Mouse (Mus musculus): Measurements from ENCODE around the gene Elk3. TPM values are rescaled to one million over a fixed set of nuclear protein-coding genes. Genes with fewer than 3 reads are reported as not detected.
A peak's percentile ranks its signal among the peaks of the same experiment; 100 is the strongest.
"Not testable (repeated sequence)": the region's sequence is repeated elsewhere in the genome, so short reads cannot be mapped to it uniquely, and the experiment has no call there.

Elk3 gene
- 8.1 and 8.3 TPM in 2 replicates for polyA plus RNA-seq (2015; fragmentation: Nextera tagmentation; extraction: Ambion mirVana)

- ATAC-seq (ENCODE audit: low FRiP score, low read depth): peak; percentile 79
These were observed at the start of gene Elk3 for GRCm38 (mm10) chr10:93310721-93311411. TSS of gene Elk3 (minus strand) at chr10:93311135.

GRCm38 (mm10) chr10:93360623-93361022 is 49.7 kb upstream of the Elk3 start:
- Histone ChIP-seq H3K36me3 (no peaks in the 10 kb centered on the region), H3K9ac (no peak overlapping the region), H3K4me1 (replicated peaks) (no peaks in the 10 kb centered on the region), H3K4me2 (no peak overlapping the region), H3K4me3 (no peak overlapping the region), H3K27ac (replicated peaks) (no peak overlapping the region), H3K27me3 (no peaks in the 10 kb centered on the region), H3K9me3 (no peaks in the 10 kb centered on the region)
- WGBS: 60% methylated on average over 3 of the region's 3 CpGs
- ATAC-seq (ENCODE audit: low FRiP score, low read depth): no peak

More at GRCm38 (mm10) chr10:93310721-93311411, at the start of gene Elk3:
- Histone ChIP-seq H3K4me3 (peak within 1 kb of the TSS; percentile 48), H3K4me1 (replicated peaks) (peaks cover 22% of the 10 kb centered on the region), H3K9me3 (peaks cover 5% of the 10 kb centered on the region; the same call in 1 of the 2 replicates), H3K36me3 (no peaks in the 10 kb centered on the region), H3K27me3 (no peaks in the 10 kb centered on the region), H3K4me2 (peak within 1 kb of the TSS; percentile 98), H3K27ac (replicated peaks) (peak within 1 kb of the TSS; percentile 61), H3K9ac (peak within 1 kb of the TSS; percentile 48)
- under 1% methylated on average over 50 of the region's 53 CpGs for WGBS

GRCm38 (mm10) chr10:93360190-93360589 is 49.3 kb upstream of the Elk3 start:
- not testable (repeated sequence) for H3K27me3 ChIP-seq; H3K9ac ChIP-seq; H3K9me3 ChIP-seq; H3K4me3 ChIP-seq; ATAC-seq (ENCODE audit: low FRiP score, low read depth); H3K36me3 ChIP-seq; H3K4me2 ChIP-seq; H3K4me1 ChIP-seq (replicated peaks); H3K27ac ChIP-seq (replicated peaks)
- WGBS: 82% methylated on average over 4 of the region's 4 CpGs

GRCm38 (mm10) chr10:93359339-93359863 is 48.5 kb upstream of the Elk3 start:
- no peaks in the 10 kb centered on the region for H3K36me3 ChIP-seq
- H3K4me3 ChIP-seq: no peak overlapping the region
- H3K27ac ChIP-seq (replicated peaks): no peak overlapping the region
- 71% methylated on average over 7 of the region's 7 CpGs for WGBS
- no peak overlapping the region for H3K4me2 ChIP-seq
- no peaks in the 10 kb centered on the region for H3K4me1 ChIP-seq (replicated peaks)
- no peaks in the 10 kb centered on the region for H3K9me3 ChIP-seq
- H3K27me3 ChIP-seq: no peaks in the 10 kb centered on the region
- H3K9ac ChIP-seq: no peak overlapping the region
- ATAC-seq (ENCODE audit: low FRiP score, low read depth): no peak

GRCm38 (mm10) chr10:93358878-93359277 is 47.9 kb upstream of the Elk3 start:
- no peak overlapping the region for H3K27ac ChIP-seq (replicated peaks)
- H3K4me3 ChIP-seq: no peak overlapping the region
- ATAC-seq (ENCODE audit: low FRiP score, low read depth): no peak
- WGBS: 82% methylated on average over 4 of the region's 4 CpGs
- H3K4me2 ChIP-seq: no peak overlapping the region
- no peaks in the 10 kb centered on the region for H3K4me1 ChIP-seq (replicated peaks)
- no peaks in the 10 kb centered on the region for H3K27me3 ChIP-seq
- no peaks in the 10 kb centered on the region for H3K9me3 ChIP-seq
- H3K9ac ChIP-seq: no peak overlapping the region
- no peaks in the 10 kb centered on the region for H3K36me3 ChIP-seq

DNA sequence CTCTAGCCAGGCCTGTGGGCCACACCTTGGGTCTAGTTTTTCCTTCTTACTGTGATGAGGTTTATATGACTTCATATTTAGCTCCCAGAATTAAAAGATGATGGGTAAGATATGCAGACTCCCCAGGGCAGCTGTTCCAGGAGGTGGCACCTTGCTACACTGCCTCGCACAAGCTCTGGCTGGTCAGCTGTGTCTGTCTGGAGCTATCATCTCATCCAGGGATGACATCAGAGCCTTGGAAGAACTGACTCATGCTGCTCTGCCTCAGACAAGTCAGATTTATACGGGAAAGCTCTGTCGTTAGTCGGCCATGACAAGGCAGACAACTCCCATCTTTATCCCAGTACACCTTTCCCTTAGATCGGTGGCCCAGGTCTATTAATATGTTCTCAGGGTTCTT is 46.2 kb upstream of the Elk3 start:
- no peak overlapping the region for H3K4me2 ChIP-seq
- no peak overlapping the region for H3K9ac ChIP-seq
- WGBS: 92% methylated on average over 5 of the region's 5 CpGs
- no peaks in the 10 kb centered on the region for H3K4me1 ChIP-seq (replicated peaks)
- no peak for ATAC-seq (ENCODE audit: low FRiP score, low read depth)
- H3K9me3 ChIP-seq: no peaks in the 10 kb centered on the region
- no peaks in the 10 kb centered on the region for H3K36me3 ChIP-seq
- H3K4me3 ChIP-seq: no peak overlapping the region
- H3K27ac ChIP-seq (replicated peaks): no peak overlapping the region
- H3K27me3 ChIP-seq: no peaks in the 10 kb centered on the region

GRCm38 (mm10) chr10:93356122-93356521 is 45.2 kb upstream of the Elk3 start:
- no peak overlapping the region for H3K27ac ChIP-seq (replicated peaks)
- H3K4me3 ChIP-seq: no peak overlapping the region
- 85% methylated on average over 9 of the region's 9 CpGs for WGBS
- no peak for ATAC-seq (ENCODE audit: low FRiP score, low read depth)
- H3K36me3 ChIP-seq: no peaks in the 10 kb centered on the region
- no peaks in the 10 kb centered on the region for H3K27me3 ChIP-seq
- H3K4me1 ChIP-seq (replicated peaks): no peaks in the 10 kb centered on the region
- no peak overlapping the region for H3K9ac ChIP-seq
- no peaks in the 10 kb centered on the region for H3K9me3 ChIP-seq
- no peak overlapping the region for H3K4me2 ChIP-seq

DNA sequence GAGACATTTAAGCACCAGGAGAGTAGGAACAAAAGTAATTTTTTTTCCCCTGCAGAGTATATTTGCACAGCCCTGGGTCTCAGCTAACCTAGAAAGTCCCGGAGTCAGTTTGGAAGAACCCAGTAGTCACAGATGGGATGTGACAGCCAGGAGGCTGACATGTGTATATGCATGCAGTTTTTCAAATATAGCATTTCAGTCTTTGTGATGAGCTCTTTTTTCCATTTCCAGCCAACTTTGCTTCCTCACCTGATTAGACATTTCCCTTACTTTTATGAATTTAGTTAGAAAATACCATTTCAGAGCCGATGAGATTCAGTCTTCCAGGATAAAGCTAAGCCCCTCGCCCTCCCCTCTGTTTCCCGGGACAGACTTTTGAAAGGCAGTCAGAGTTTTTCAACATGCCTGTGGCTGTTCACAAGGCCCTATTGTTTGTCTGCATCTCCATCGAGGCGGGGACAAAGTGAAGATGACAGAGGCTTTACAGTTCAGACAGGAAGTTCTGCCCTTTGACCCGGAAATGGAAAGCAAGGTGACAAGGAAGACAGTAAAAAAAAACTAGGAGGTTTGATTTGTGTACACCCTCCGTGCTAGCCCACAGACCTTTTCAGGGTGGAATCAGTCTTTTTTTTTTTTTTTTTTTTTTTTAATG is 44.5 kb upstream of the Elk3 start:
- Histone ChIP-seq H3K27me3 (no peaks in the 10 kb centered on the region), H3K9me3 (no peaks in the 10 kb centered on the region), H3K4me3 (no peak overlapping the region), H3K36me3 (no peaks in the 10 kb centered on the region), H3K9ac (no peak overlapping the region), H3K4me2 (no peak overlapping the region), H3K4me1 (replicated peaks) (no peaks in the 10 kb centered on the region), H3K27ac (replicated peaks) (no peak overlapping the region)
- 43% methylated on average over 8 of the region's 8 CpGs for WGBS
- ATAC-seq (ENCODE audit: low FRiP score, low read depth): no peak

DNA sequence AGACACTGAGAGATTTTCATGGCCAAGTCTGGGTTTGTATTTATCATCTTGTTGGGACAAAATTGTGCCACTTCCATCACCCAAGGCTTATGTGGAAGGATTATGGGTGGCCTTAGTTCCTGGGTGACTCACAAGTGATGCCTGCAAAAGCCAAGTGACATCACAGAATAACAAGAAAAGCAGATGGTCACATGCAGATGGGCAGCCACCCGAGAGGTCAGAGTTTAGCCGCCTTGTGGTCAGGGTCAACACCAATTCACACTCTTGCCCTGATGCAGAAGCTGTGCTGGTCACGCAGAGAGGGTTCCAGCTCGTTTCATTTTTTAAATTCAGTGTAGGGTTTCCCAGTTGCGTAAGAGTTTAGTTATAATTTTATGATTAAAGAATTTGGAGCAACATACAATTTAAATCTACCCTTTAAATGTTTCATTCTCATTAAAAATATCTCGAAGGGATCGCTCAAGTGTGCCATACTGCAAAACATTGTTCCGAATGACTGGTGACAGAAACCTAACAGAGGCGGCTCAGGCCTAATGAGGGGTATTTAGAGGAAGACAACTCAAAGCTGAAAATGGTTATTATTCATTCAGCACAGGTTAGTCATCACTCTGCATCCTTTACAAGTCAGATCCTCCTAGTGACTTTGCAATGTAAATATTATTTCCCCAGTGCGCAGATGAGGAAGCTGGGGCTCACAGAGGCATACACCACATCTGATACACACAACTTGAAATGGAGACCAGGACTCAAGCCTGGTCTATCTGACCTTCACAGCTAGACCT is 42.8 kb upstream of the Elk3 start:
- H3K4me3 ChIP-seq: no peak overlapping the region
- H3K9me3 ChIP-seq: no peaks in the 10 kb centered on the region
- ATAC-seq (ENCODE audit: low FRiP score, low read depth): no peak
- H3K4me2 ChIP-seq: no peak overlapping the region
- H3K36me3 ChIP-seq: no peaks in the 10 kb centered on the region
- H3K9ac ChIP-seq: no peak overlapping the region
- 84% methylated on average over 10 of the region's 10 CpGs for WGBS
- H3K27ac ChIP-seq (replicated peaks): no peak overlapping the region
- H3K27me3 ChIP-seq: no peaks in the 10 kb centered on the region
- no peaks in the 10 kb centered on the region for H3K4me1 ChIP-seq (replicated peaks)

GRCm38 (mm10) chr10:93347918-93348505 is 37.1 kb upstream of the Elk3 start:
- Histone ChIP-seq H3K4me1 (replicated peaks) (peaks cover 3% of the 10 kb centered on the region; the same call in 1 of the 2 replicates), H3K9ac (no peak overlapping the region), H3K4me3 (no peak overlapping the region), H3K9me3 (no peaks in the 10 kb centered on the region), H3K27ac (replicated peaks) (no peak overlapping the region), H3K4me2 (no peak overlapping the region), H3K27me3 (no peaks in the 10 kb centered on the region), H3K36me3 (no peaks in the 10 kb centered on the region)
- ATAC-seq (ENCODE audit: low FRiP score, low read depth): peak; percentile 54; the same call in 1 of the 2 replicates
- 63% methylated on average over 14 of the region's 14 CpGs for WGBS

DNA sequence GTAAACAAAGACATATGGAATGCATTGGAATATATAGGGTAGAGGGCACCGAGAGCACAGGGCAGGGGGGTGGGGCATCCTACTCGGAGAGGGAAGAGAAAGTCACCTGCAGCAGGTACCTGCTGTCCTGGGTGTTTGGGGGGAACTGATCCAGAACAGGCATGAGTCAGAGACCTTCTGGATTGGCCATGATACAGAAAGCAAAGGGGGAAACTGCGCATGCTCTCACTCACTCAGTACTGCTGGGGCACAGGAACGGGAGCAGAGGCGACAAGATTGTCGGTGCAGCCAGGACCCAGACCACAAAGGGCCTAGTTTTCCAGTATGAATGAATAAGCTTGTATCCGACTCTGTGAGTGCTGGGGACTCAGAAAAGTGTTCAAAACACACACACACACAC is 36.5 kb upstream of the Elk3 start:
- H3K36me3 ChIP-seq: no peaks in the 10 kb centered on the region
- no peak overlapping the region for H3K27ac ChIP-seq (replicated peaks)
- H3K4me2 ChIP-seq: no peak overlapping the region
- ATAC-seq (ENCODE audit: low FRiP score, low read depth): peak; percentile 3; the same call in 1 of the 2 replicates
- 67% methylated on average over 7 of the region's 7 CpGs for WGBS
- H3K27me3 ChIP-seq: no peaks in the 10 kb centered on the region
- H3K4me3 ChIP-seq: no peak overlapping the region
- no peak overlapping the region for H3K9ac ChIP-seq
- H3K4me1 ChIP-seq (replicated peaks): peaks cover 3% of the 10 kb centered on the region; the same call in 1 of the 2 replicates
- H3K9me3 ChIP-seq: no peaks in the 10 kb centered on the region
